Mouse (Mus musculus): Measurements from ENCODE around the gene Vmn1r64. TPM values are rescaled to one million over a fixed set of nuclear protein-coding genes. Genes with fewer than 3 reads are reported as not detected.
"Not testable (repeated sequence)": the region's sequence is repeated elsewhere in the genome, so short reads cannot be mapped to it uniquely, and the experiment has no call there.

The Vmn1r64 gene
- polyA plus RNA-seq (2021): not detected

- no peaks in the 10 kb centered on the region for H3K27me3 ChIP-seq
- DNase-seq (ENCODE audit: low read depth, low spot score): no peak
- in situ Hi-C loops (cut with MboI; ENCODE audit: low pct_unique_long_range_greater_than_20kb): no loop called here
- ChIA-PET CTCF (no interaction called here), POLR2A (no interaction called here)
- ATAC-seq: no peak
- no peak for TF ChIP-seq CTCF (IDR thresholded peaks at IDR 0.05)
These were observed at the start of gene Vmn1r64 for GRCm38 (mm10) chr7:5884442-5884841. TSS of gene Vmn1r64 (minus strand) at chr7:5884542.

DNA sequence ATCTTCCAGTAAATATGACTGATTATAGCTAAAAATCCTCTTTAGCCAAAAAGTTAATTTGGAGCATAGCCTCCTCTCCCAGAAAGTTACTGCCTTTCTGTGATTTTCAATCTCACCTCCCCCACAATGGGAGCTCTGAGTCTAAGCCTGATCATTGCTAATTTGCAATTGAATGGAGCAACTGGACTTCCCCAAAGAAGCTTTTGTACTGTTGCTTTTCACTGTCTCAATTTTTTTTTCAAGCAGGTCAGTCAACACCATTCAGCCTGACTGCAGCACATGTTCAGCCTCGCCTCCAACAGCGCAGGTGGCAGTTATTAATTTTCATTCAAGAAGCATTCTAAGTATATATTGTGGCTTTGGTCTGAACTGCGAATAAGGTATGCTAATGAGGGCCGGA lies 14.9 kb upstream of the Vmn1r64 start:
- CTCF ChIA-PET: interaction anchor here (0.8 kb wide), 1 partner anchor 38 kb away, joined by 3 read pairs; no protein-coding TSS in a partner anchor
- ATAC-seq: no peak
- no peaks in the 10 kb centered on the region for H3K27me3 ChIP-seq
- in situ Hi-C loops (cut with MboI; ENCODE audit: low pct_unique_long_range_greater_than_20kb): no loop called here
- POLR2A ChIA-PET: no interaction called here
- DNase-seq (ENCODE audit: low read depth, low spot score): no peak
- no peak for TF ChIP-seq CTCF (IDR thresholded peaks at IDR 0.05)

DNA sequence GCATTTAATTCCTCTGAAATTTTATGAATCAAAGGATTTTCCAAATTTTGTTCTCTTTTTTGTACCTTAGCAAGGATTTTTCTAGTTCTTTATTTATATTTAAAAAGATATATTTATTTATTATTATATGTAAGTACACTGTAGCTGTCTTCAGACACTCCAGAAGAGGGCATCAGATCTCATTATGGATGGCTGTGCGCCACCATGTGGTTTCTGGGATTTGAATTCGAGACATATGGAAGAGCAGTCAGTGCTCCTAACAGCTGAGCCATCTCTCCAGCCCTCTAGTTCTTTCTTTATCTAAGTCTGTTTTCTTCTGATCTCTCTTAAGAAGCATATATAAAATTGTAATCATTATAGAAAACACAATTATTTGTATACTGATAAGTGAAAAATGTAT lies 12.9 kb upstream of the Vmn1r64 start:
- peak; percentile 12 for TF ChIP-seq CTCF (IDR thresholded peaks at IDR 0.05)
- DNase-seq (ENCODE audit: low read depth, low spot score); H3K27me3 ChIP-seq; in situ Hi-C loops (cut with MboI; ENCODE audit: low pct_unique_long_range_greater_than_20kb); POLR2A ChIA-PET; ATAC-seq; CTCF ChIA-PET: not testable (repeated sequence)

Other genes with a start within 250 kb of the Vmn1r64 start
- not detected for gene Vmn1r62, start 210.9 kb downstream of the Vmn1r64 start, polyA plus RNA-seq (2021)
- gene Vmn1r63, start 79.1 kb downstream of the Vmn1r64 start, polyA plus RNA-seq (2021): not detected
- not detected for gene Vmn1r65, start 126.5 kb upstream of the Vmn1r64 start, polyA plus RNA-seq (2021)
- gene Nlrp4c, start 160.6 kb upstream of the Vmn1r64 start, polyA plus RNA-seq (2021): not detected

Data from Patski (cell line).